Mouse (Mus musculus) bone marrow, adult 2 months (tissue): ENCODE results near the gene Gsn. TPM values are rescaled to one million over a fixed set of nuclear protein-coding genes. Genes with fewer than 3 reads are reported as not detected.

ENCODE experiments used
- H3K27ac ChIP-seq: fragments of 200-500 bp; 2 replicates; pipeline ENCODE4 v1.5.1; 2012; ENCODE audit warnings: low read depth, mild to moderate bottlenecking, control low read depth, inconsistent platforms, low read length; ENCODE audit not compliant: control insufficient read depth, poor library complexity, insufficient read depth
- H3K4me1 ChIP-seq: fragments of 200-500 bp; 2 replicates; pipeline ENCODE4 v1.6.1; 2011; ENCODE audit warnings: low read length; ENCODE audit not compliant: control insufficient read depth, insufficient read depth
- H3K4me3 ChIP-seq: fragments of 200-500 bp; replicated peaks from 2 replicates; pipeline ENCODE3; 2011; ENCODE audit warnings: mild to moderate bottlenecking, low read depth, low read length, control low read depth; ENCODE audit not compliant: control insufficient read depth
- CTCF ChIP-seq: fragments of 200-500 bp; IDR thresholded peaks from 2 replicates; pipeline ENCODE4 v1.5.1; 2011; ENCODE audit warnings: low read length, control low read depth; ENCODE audit not compliant: control insufficient read depth, insufficient read depth
- POLR2A ChIP-seq: fragments of 200-500 bp; IDR thresholded peaks from 2 replicates; pipeline ENCODE4 v1.6.1; 2011; ENCODE audit warnings: low read depth, mild to moderate bottlenecking, control low read depth, low read length, borderline replicate concordance; ENCODE audit not compliant: control insufficient read depth
- WGBS: fragments of 180-500 bp; shearing (Covaris S2); methylation state at CpG from one replicate; pipeline ENCODE4 v1.1.7; 2018; 5-methylcytosine and 5-hydroxymethylcytosine counted together
- polyA plus RNA-seq: library from polyadenylated mRNA; stranded (reverse); fragments of >200 nt; gene quantifications from 2 replicates; pipeline ENCODE4 v1.2.4, GENCODE M21; 2011; ENCODE audit warnings: low replicate concordance; ENCODE audit not compliant: missing spikeins, insufficient read depth, insufficient read length

The Gsn gene
- polyA plus RNA-seq, 1 experiment: 94.8 TPM

- H3K27ac ChIP-seq: no peak overlapping the region
- 58% methylated on average over 8 of the region's 8 CpGs for WGBS
These were observed 9.6 kb downstream of the Gsn start for GRCm38 (mm10) chr2:35265775-35266174.

GRCm38 (mm10) chr2:35266251-35266905 is 10.2 kb downstream of the Gsn start:
- WGBS: 74% methylated on average over 9 of the region's 9 CpGs
- TF ChIP-seq CTCF: no peak
- no peak for TF ChIP-seq POLR2A
- Histone ChIP-seq H3K27ac (no peak overlapping the region), H3K4me1 (no peaks in the 10 kb centered on the region; the same call in 1 of the 2 replicates), H3K4me3 (no peak overlapping the region)

More at GRCm38 (mm10) chr2:35265775-35266174, 9.6 kb downstream of the Gsn start:
- Histone ChIP-seq H3K4me3 (no peak overlapping the region), H3K4me1 (no peaks in the 10 kb centered on the region; the same call in 1 of the 2 replicates)
- TF ChIP-seq CTCF (no peak), POLR2A (no peak)

GRCm38 (mm10) chr2:35267156-35267875 is 11.1 kb downstream of the Gsn start:
- no peak overlapping the region for H3K4me3 ChIP-seq
- H3K27ac ChIP-seq: no peak overlapping the region
- WGBS: 86% methylated on average over 13 of the region's 13 CpGs
- TF ChIP-seq POLR2A: no peak
- no peak for TF ChIP-seq CTCF
- no peaks in the 10 kb centered on the region; the same call in 1 of the 2 replicates for H3K4me1 ChIP-seq

GRCm38 (mm10) chr2:35267876-35268566 is 11.8 kb downstream of the Gsn start:
- TF ChIP-seq CTCF: no peak
- no peak for TF ChIP-seq POLR2A
- no peak overlapping the region for H3K27ac ChIP-seq
- no peaks in the 10 kb centered on the region; the same call in 1 of the 2 replicates for H3K4me1 ChIP-seq
- no peak overlapping the region for H3K4me3 ChIP-seq
- WGBS: 82% methylated on average over 10 of the region's 10 CpGs

GRCm38 (mm10) chr2:35269136-35269535 is 13.0 kb downstream of the Gsn start:
- Histone ChIP-seq H3K4me1 (no peaks in the 10 kb centered on the region; the same call in 1 of the 2 replicates), H3K4me3 (no peak overlapping the region), H3K27ac (no peak overlapping the region)
- WGBS: 50% methylated on average over 6 of the region's 6 CpGs
- TF ChIP-seq POLR2A: no peak

- TF ChIP-seq POLR2A (no peak), CTCF (no peak)
- Histone ChIP-seq H3K27ac (no peak overlapping the region), H3K4me1 (no peaks in the 10 kb centered on the region; the same call in 1 of the 2 replicates), H3K4me3 (no peak overlapping the region)
- 60% methylated on average over 4 of the region's 4 CpGs for WGBS
These were observed 13.6 kb downstream of the Gsn start for GRCm38 (mm10) chr2:35269716-35270260.

GRCm38 (mm10) chr2:35270531-35270984 is 14.4 kb downstream of the Gsn start:
- H3K4me1 ChIP-seq: no peaks in the 10 kb centered on the region; the same call in 1 of the 2 replicates
- peak; percentile 87 for TF ChIP-seq CTCF
- no peak for TF ChIP-seq POLR2A
- WGBS: 13% methylated on average over 10 of the region's 10 CpGs
- H3K27ac ChIP-seq: no peak overlapping the region
- no peak overlapping the region for H3K4me3 ChIP-seq

- TF ChIP-seq POLR2A: no peak
- Histone ChIP-seq H3K27ac (no peak overlapping the region), H3K4me1 (no peaks in the 10 kb centered on the region; the same call in 1 of the 2 replicates), H3K4me3 (no peak overlapping the region)
- WGBS: 49% methylated on average over 2 of the region's 2 CpGs
These were observed 15.6 kb downstream of the Gsn start for GRCm38 (mm10) chr2:35271817-35272216.
